Mouse (Mus musculus) olfactory bulb, adult 2 months (tissue): ENCODE measurements around the gene 4930502E18Rik.

Source experiments
- CTCF ChIP-seq: fragments of 200-500 bp; IDR thresholded peaks from 2 replicates; pipeline ENCODE4 v1.5.1; 2012; ENCODE audit warnings: low read depth, mild to moderate bottlenecking, low read length, moderate library complexity; ENCODE audit not compliant: insufficient read depth
- POLR2A ChIP-seq: fragments of 200-500 bp; IDR thresholded peaks from 2 replicates; pipeline ENCODE4 v1.6.1; 2012; ENCODE audit warnings: mild to moderate bottlenecking, low read depth, low read length, moderate library complexity; ENCODE audit not compliant: insufficient read depth

- TF ChIP-seq POLR2A (no peak), CTCF (no peak)
These were observed 31.5 kb upstream of the 4930502E18Rik start for GRCm38 (mm10) chrX:53693141-53693540.
